Mouse (Mus musculus) kidney, adult 8-10 months (tissue): ENCODE results near the gene Tns3.
"Not testable (repeated sequence)": the region's sequence is repeated elsewhere in the genome, so short reads cannot be mapped to it uniquely, and the experiment has no call there.

Experiments used
- DNase-seq, 2 experiments: peaks; one replicate each; pipeline ENCODE4 v3.0.0; 2022

Tns3 gene

GRCm38 (mm10) chr11:8644272-8644671 is 20.1 kb downstream of the Tns3 start:
- no peak for DNase-seq

GRCm38 (mm10) chr11:8641634-8642277 is 22.6 kb downstream of the Tns3 start:
- DNase-seq = no peak

GRCm38 (mm10) chr11:8639726-8640125 is 24.6 kb downstream of the Tns3 start:
- no peak for DNase-seq

- DNase-seq = no peak
These were observed 25.2 kb downstream of the Tns3 start for GRCm38 (mm10) chr11:8639007-8639718.

- no peak for DNase-seq
These were observed 26.6 kb downstream of the Tns3 start for GRCm38 (mm10) chr11:8637469-8638447.

- no peak for DNase-seq
These were observed 27.7 kb downstream of the Tns3 start for GRCm38 (mm10) chr11:8636680-8637079.

- no peak for DNase-seq
These were observed 28.6 kb downstream of the Tns3 start for GRCm38 (mm10) chr11:8635778-8636177.

GRCm38 (mm10) chr11:8634728-8635410 is 29.5 kb downstream of the Tns3 start:
- DNase-seq = peak; percentile 75 to 92

GRCm38 (mm10) chr11:8632163-8632562 is 32.2 kb downstream of the Tns3 start:
- no peak for DNase-seq

- DNase-seq = no peak
These were observed 34.4 kb downstream of the Tns3 start for GRCm38 (mm10) chr11:8629862-8630390.

- no peak for DNase-seq
These were observed 35.0 kb downstream of the Tns3 start for GRCm38 (mm10) chr11:8629326-8629725.

- DNase-seq = peak in 1 of 2 experiments; percentile 52
These were observed 35.5 kb downstream of the Tns3 start for GRCm38 (mm10) chr11:8628846-8629253.

- DNase-seq = no peak
These were observed 37.2 kb downstream of the Tns3 start for GRCm38 (mm10) chr11:8627156-8627555.

GRCm38 (mm10) chr11:8626715-8627114 is 37.6 kb downstream of the Tns3 start:
- no peak for DNase-seq

GRCm38 (mm10) chr11:8625915-8626604 is 38.3 kb downstream of the Tns3 start:
- DNase-seq = no peak

GRCm38 (mm10) chr11:8625451-8625850 is 38.9 kb downstream of the Tns3 start:
- no peak for DNase-seq

GRCm38 (mm10) chr11:8624179-8624886 is 40.0 kb downstream of the Tns3 start:
- DNase-seq = no peak

GRCm38 (mm10) chr11:8623852-8624178 is 40.5 kb downstream of the Tns3 start:
- no peak for DNase-seq

- no peak for DNase-seq
These were observed 41.7 kb downstream of the Tns3 start for GRCm38 (mm10) chr11:8622668-8623067.

GRCm38 (mm10) chr11:8619111-8619510 is 45.2 kb downstream of the Tns3 start:
- DNase-seq = not testable (repeated sequence)

GRCm38 (mm10) chr11:8618301-8618700 is 46.0 kb downstream of the Tns3 start:
- DNase-seq = no peak
